Mouse (Mus musculus): ENCODE data around the gene Tie1. TPM values are rescaled to one million over a fixed set of nuclear protein-coding genes. Genes with fewer than 3 reads are reported as not detected.
"Not testable (repeated sequence)": the region's sequence is repeated elsewhere in the genome, so short reads cannot be mapped to it uniquely, and the experiment has no call there.

Gene Tie1
- polyA plus RNA-seq, 1 experiment from 2014 or later: 16.5 TPM

GRCm38 (mm10) chr4:118517497-118518146, 27.8 kb upstream of the Tie1 start:
- Histone ChIP-seq H3K4me1 (peaks cover 23% of the 10 kb centered on the region), H3K27me3 (replicated peaks; ENCODE audit: low read depth, poor library complexity, severe bottlenecking) (peaks cover 20% of the 10 kb centered on the region; the same call in 1 of the 2 replicates), H3K9me3 (no peaks in the 10 kb centered on the region), H3K4me3 (0 out of 2 replicates have a peak overlapping the region, but pooled peaks have one; percentile 2), H3K36me3 (replicated peaks) (no peaks in the 10 kb centered on the region), H3K27ac (replicated peaks) (peak overlapping the region; percentile 35; the same call in 1 of the 2 replicates)
- DNase-seq (ENCODE audit: low spot score): no peak
- WGBS: 34% methylated on average over 16 of the region's 16 CpGs

GRCm38 (mm10) chr4:118516699-118517496, 27.0 kb upstream of the Tie1 start:
- Histone ChIP-seq H3K4me1 (peaks cover 25% of the 10 kb centered on the region), H3K36me3 (replicated peaks) (no peaks in the 10 kb centered on the region), H3K9me3 (no peaks in the 10 kb centered on the region), H3K4me3 (0 out of 2 replicates have a peak overlapping the region, but pooled peaks have one; percentile 2), H3K27me3 (replicated peaks; ENCODE audit: low read depth, poor library complexity, severe bottlenecking) (peaks cover 20% of the 10 kb centered on the region; the same call in 1 of the 2 replicates), H3K27ac (replicated peaks) (peak overlapping the region; percentile 35)
- WGBS: 12% methylated on average over 20 of the region's 20 CpGs
- DNase-seq (ENCODE audit: low spot score): peak; percentile 60

GRCm38 (mm10) chr4:118509050-118509449, 19.2 kb upstream of the Tie1 start:
- Histone ChIP-seq H3K27ac (replicated peaks) (no peak overlapping the region), H3K9me3 (no peaks in the 10 kb centered on the region), H3K36me3 (replicated peaks) (no peaks in the 10 kb centered on the region), H3K4me1 (peaks cover 14% of the 10 kb centered on the region), H3K27me3 (replicated peaks; ENCODE audit: low read depth, poor library complexity, severe bottlenecking) (no peaks in the 10 kb centered on the region), H3K4me3 (no peak overlapping the region)
- 8% methylated on average over 6 of the region's 6 CpGs for WGBS
- DNase-seq (ENCODE audit: low spot score): peak; percentile 61

- 85% methylated on average over 1 of the region's 1 CpGs for WGBS
- not testable (repeated sequence) for H3K27ac ChIP-seq (replicated peaks); H3K4me3 ChIP-seq; DNase-seq (ENCODE audit: low spot score); H3K36me3 ChIP-seq (replicated peaks); H3K27me3 ChIP-seq (replicated peaks; ENCODE audit: low read depth, poor library complexity, severe bottlenecking); H3K9me3 ChIP-seq
- peaks cover 14% of the 10 kb centered on the region for H3K4me1 ChIP-seq
Measured at GRCm38 (mm10) chr4:118507171-118507570, 17.3 kb upstream of the Tie1 start.

- no peak for DNase-seq (ENCODE audit: low spot score)
- Histone ChIP-seq H3K36me3 (replicated peaks) (no peaks in the 10 kb centered on the region), H3K27ac (replicated peaks) (no peak overlapping the region), H3K4me3 (no peak overlapping the region), H3K4me1 (peaks cover 10% of the 10 kb centered on the region), H3K9me3 (no peaks in the 10 kb centered on the region), H3K27me3 (replicated peaks; ENCODE audit: low read depth, poor library complexity, severe bottlenecking) (no peaks in the 10 kb centered on the region)
- WGBS: 77% methylated on average over 3 of the region's 3 CpGs
Measured at GRCm38 (mm10) chr4:118505551-118505950, 15.7 kb upstream of the Tie1 start.

DNA sequence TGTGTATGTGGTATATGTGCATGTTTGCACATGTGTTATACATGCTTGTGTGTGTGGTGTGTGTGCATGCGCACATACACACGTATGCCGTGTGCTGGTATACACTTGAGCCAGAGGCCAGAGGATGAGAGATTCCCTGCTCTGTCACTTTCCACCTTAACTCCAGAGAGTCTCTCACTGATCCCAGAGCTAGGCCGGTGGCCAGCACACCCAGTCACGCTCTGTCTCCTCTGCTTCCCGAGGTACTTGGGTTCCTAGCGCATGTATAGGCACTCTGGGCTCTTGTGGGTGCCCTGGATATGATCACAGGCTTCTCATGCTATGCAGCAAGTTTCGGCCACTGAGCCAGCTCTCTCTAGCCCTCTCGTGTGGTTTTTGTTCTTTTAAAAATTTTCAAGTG, 10.9 kb upstream of the Tie1 start:
- H3K4me1 ChIP-seq: peaks cover 8% of the 10 kb centered on the region; the same call in 1 of the 2 replicates
- no peaks in the 10 kb centered on the region for H3K27me3 ChIP-seq (replicated peaks; ENCODE audit: low read depth, poor library complexity, severe bottlenecking)
- no peaks in the 10 kb centered on the region for H3K9me3 ChIP-seq
- no peaks in the 10 kb centered on the region for H3K36me3 ChIP-seq (replicated peaks)
- WGBS: 71% methylated on average over 9 of the region's 9 CpGs
- DNase-seq (ENCODE audit: low spot score): no peak
- no peak overlapping the region for H3K4me3 ChIP-seq
- H3K27ac ChIP-seq (replicated peaks): no peak overlapping the region

- no peaks in the 10 kb centered on the region for H3K27me3 ChIP-seq (replicated peaks; ENCODE audit: low read depth, poor library complexity, severe bottlenecking)
- no peak overlapping the region for H3K27ac ChIP-seq (replicated peaks)
- H3K9me3 ChIP-seq: no peaks in the 10 kb centered on the region
- no peak overlapping the region for H3K4me3 ChIP-seq
- H3K4me1 ChIP-seq: peaks cover 8% of the 10 kb centered on the region; the same call in 1 of the 2 replicates
- no peaks in the 10 kb centered on the region for H3K36me3 ChIP-seq (replicated peaks)
- 52% methylated on average over 6 of the region's 6 CpGs for WGBS
- no peak for DNase-seq (ENCODE audit: low spot score)
Measured at GRCm38 (mm10) chr4:118500171-118500724, 10.4 kb upstream of the Tie1 start.

GRCm38 (mm10) chr4:118490461-118490860, 600 bp upstream of the Tie1 start:
- Histone ChIP-seq H3K4me3 (no peak overlapping the region), H3K9me3 (no peaks in the 10 kb centered on the region), H3K27ac (replicated peaks) (no peak overlapping the region), H3K36me3 (replicated peaks) (no peaks in the 10 kb centered on the region), H3K4me1 (peaks cover 12% of the 10 kb centered on the region), H3K27me3 (replicated peaks; ENCODE audit: low read depth, poor library complexity, severe bottlenecking) (no peaks in the 10 kb centered on the region)
- no peak for DNase-seq (ENCODE audit: low spot score)
- WGBS: 94% methylated on average over 10 of the region's 10 CpGs

DNA sequence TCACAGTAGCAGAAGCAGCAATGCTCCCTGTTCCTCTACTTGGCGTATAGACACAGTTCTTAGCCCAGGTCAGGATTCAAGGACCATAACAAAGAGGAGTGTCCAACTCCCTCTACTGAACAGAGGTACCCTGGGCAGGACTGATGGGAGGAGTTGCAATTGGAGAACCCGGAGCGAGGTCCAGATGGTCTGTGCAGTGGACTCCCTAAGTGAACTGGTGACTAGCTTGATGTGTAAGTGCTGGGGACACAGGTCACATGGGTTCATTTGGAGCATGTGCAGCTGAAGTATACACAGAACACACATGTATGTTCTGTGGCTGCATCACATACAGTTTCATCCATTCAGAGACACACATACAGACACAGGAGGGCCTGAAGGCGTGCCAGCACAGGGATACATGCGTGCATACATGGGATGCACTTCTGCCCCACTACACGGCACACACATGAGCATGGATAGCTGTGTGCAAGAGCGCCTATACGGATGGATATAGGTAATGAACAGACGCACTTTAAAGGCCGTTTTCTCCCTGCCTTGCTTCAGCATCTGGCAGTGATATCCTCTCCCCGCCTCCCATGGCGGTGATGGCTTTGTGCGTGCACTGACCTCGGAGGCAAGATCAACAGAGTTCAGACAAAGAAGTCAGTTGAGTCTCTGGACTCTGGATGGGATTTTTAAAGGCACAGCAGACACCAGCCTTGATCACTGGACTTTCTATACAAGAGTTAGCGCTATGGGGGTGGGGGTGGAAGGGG, 12.9 kb downstream of the Tie1 start:
- peak overlapping the region; percentile 85 for H3K27ac ChIP-seq (replicated peaks)
- H3K27me3 ChIP-seq (replicated peaks; ENCODE audit: low read depth, poor library complexity, severe bottlenecking): no peaks in the 10 kb centered on the region
- DNase-seq (ENCODE audit: low spot score): peak; percentile 68
- H3K36me3 ChIP-seq (replicated peaks): no peaks in the 10 kb centered on the region
- no peak overlapping the region for H3K4me3 ChIP-seq
- 32% methylated on average over 15 of the region's 15 CpGs for WGBS
- peaks cover 38% of the 10 kb centered on the region for H3K4me1 ChIP-seq
- no peaks in the 10 kb centered on the region for H3K9me3 ChIP-seq

- no peak for DNase-seq (ENCODE audit: low spot score)
- Histone ChIP-seq H3K27ac (replicated peaks) (peak overlapping the region; percentile 40; the same call in 1 of the 2 replicates), H3K4me3 (no peak overlapping the region), H3K9me3 (peaks cover 7% of the 10 kb centered on the region; the same call in 1 of the 2 replicates), H3K36me3 (replicated peaks) (no peaks in the 10 kb centered on the region), H3K27me3 (replicated peaks; ENCODE audit: low read depth, poor library complexity, severe bottlenecking) (no peaks in the 10 kb centered on the region), H3K4me1 (peaks cover 41% of the 10 kb centered on the region)
- 82% methylated on average over 11 of the region's 11 CpGs for WGBS
Measured at GRCm38 (mm10) chr4:118472687-118473086, 17.2 kb downstream of the Tie1 start.

- peaks cover 27% of the 10 kb centered on the region for H3K4me1 ChIP-seq
- 0 out of 2 replicates have a peak overlapping the region, but pooled peaks have one; percentile 14 for H3K4me3 ChIP-seq
- no peaks in the 10 kb centered on the region for H3K27me3 ChIP-seq (replicated peaks; ENCODE audit: low read depth, poor library complexity, severe bottlenecking)
- peaks cover 7% of the 10 kb centered on the region; the same call in 1 of the 2 replicates for H3K9me3 ChIP-seq
- peak; percentile 62 for DNase-seq (ENCODE audit: low spot score)
- H3K27ac ChIP-seq (replicated peaks): peak overlapping the region; percentile 80
- 28% methylated on average over 6 of the region's 6 CpGs for WGBS
- H3K36me3 ChIP-seq (replicated peaks): no peaks in the 10 kb centered on the region
Measured at GRCm38 (mm10) chr4:118471281-118471680, 18.6 kb downstream of the Tie1 start.

DNA sequence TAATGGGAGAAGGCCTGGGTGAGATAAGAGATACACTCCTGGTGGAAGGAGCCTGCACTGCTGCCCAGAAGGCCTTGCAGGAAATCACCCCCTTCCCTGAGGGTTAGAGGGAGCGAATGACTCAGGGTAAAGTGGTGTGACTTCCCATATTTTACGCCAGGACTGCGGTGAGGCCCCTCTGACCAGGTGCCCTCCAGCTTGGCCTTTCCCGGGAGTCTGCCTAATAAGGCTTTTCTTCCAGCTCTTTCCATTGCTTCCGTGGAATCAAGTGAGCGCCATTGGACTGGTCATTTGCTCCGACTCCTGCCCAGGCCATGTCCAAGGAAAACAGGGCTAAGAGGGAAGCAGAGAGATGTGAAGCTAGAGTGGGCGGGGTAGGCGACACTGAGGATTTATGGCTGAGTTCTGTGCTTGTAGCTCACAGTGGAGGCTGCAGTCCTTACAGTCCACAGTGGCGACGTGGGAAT, 24.1 kb downstream of the Tie1 start:
- H3K27ac ChIP-seq (replicated peaks): no peak overlapping the region; the same call in 1 of the 2 replicates
- H3K4me3 ChIP-seq: no peak overlapping the region
- WGBS: 54% methylated on average over 11 of the region's 11 CpGs
- DNase-seq (ENCODE audit: low spot score): peak; percentile 39
- no peaks in the 10 kb centered on the region for H3K27me3 ChIP-seq (replicated peaks; ENCODE audit: low read depth, poor library complexity, severe bottlenecking)
- no peaks in the 10 kb centered on the region for H3K36me3 ChIP-seq (replicated peaks)
- peaks cover 7% of the 10 kb centered on the region; the same call in 1 of the 2 replicates for H3K9me3 ChIP-seq
- peaks cover 17% of the 10 kb centered on the region for H3K4me1 ChIP-seq

All from embryonic facial prominence, embryonic 10.5 days (tissue).